In genomic region chr8:63877393-63877792, GRCm38 (mm10) we compare ENCODE assay signal across 8 mouse cellular contexts.
DNase-seq lines count a peak whose midpoint lies in the region; ATAC-seq and TF ChIP-seq lines count a peak whose summit lies in the region.

No protein-coding gene starts in this region.

- TF ChIP-seq CTCF in CH12.LX (conservative IDR thresholded peaks at IDR 0.05 in 1 of 2, IDR thresholded peaks at IDR 0.05 in 1 of 2; ENCODE audit: low read depth in 2 of 2, low read length in 2 of 2), result peak in 1 of 2 experiments; percentile 56; a peak in 2 of 4 replicates
- TF ChIP-seq CTCF in kidney, postnatal 0 days (IDR thresholded peaks at IDR 0.05; ENCODE audit: low read depth), result peak; percentile 89

- no peak for TF ChIP-seq POLR2A in CH12.LX (IDR thresholded peaks at IDR 0.05; ENCODE audit: low read depth, low read length)

- H3K4me2 ChIP-seq in CH12.LX (ENCODE audit: insufficient read depth, low read depth, poor library complexity, severe bottlenecking), result no peak overlapping the region
- peak overlapping the region; percentile 34 for H3K4me2 ChIP-seq in heart, embryonic 13.5 days
- H3K4me2 ChIP-seq in kidney, postnatal 0 days (ENCODE audit: low read length), result no peak overlapping the region
- H3K4me2 ChIP-seq in liver, embryonic 11.5 days, result no peak overlapping the region
- no peak overlapping the region for H3K4me2 ChIP-seq in neural tube, embryonic 14.5 days (ENCODE audit: low read depth, low read length)

- H3K27ac ChIP-seq in CH12.LX (ENCODE audit: insufficient read depth, low read depth), result no peak overlapping the region
- H3K27ac ChIP-seq in heart, embryonic 13.5 days (replicated peaks), result no peak overlapping the region
- no peak overlapping the region for H3K27ac ChIP-seq in kidney, postnatal 0 days
- no peak overlapping the region for H3K27ac ChIP-seq in liver, embryonic 11.5 days (ENCODE audit: low read depth, low read length)
- H3K27ac ChIP-seq in neural tube, embryonic 14.5 days (ENCODE audit: low read depth, low read length), result no peak overlapping the region

- peak; percentile 49 for TF ChIP-seq RAD21 in CH12.LX (IDR thresholded peaks at IDR 0.05; ENCODE audit: low read depth, low read length)

- DNase-seq in CH12.LX (ENCODE audit: extremely low read depth), result peak; percentile 21
- DNase-seq in adrenal gland, adult 8-10 months, result peak; percentile 40
- DNase-seq in embryo, embryonic 11 days, result peak; percentile 79
- peak; percentile 93 for DNase-seq in kidney, postnatal 0 days (ENCODE audit: low spot score)
- no peak for DNase-seq in liver, embryonic 11.5 days (ENCODE audit: low spot score)
- no peak for DNase-seq in spleen, postnatal 36 days (ENCODE audit: low spot score in 2 of 2)

- peaks cover 50% of the 10 kb centered on the region for H3K9me3 ChIP-seq in CH12.LX (replicated peaks; ENCODE audit: low read length)
- no peaks in the 10 kb centered on the region for H3K9me3 ChIP-seq in heart, embryonic 13.5 days
- H3K9me3 ChIP-seq in kidney, postnatal 0 days (replicated peaks; ENCODE audit: low read length), result no peaks in the 10 kb centered on the region
- no peaks in the 10 kb centered on the region for H3K9me3 ChIP-seq in liver, embryonic 11.5 days (ENCODE audit: control insufficient read depth, low read length)
- H3K9me3 ChIP-seq in neural tube, embryonic 14.5 days (ENCODE audit: control insufficient read depth, low read length), result no peaks in the 10 kb centered on the region

- H3K27me3 ChIP-seq in CH12.LX (replicated peaks), result no peaks in the 10 kb centered on the region
- no peaks in the 10 kb centered on the region for H3K27me3 ChIP-seq in heart, embryonic 13.5 days (replicated peaks)
- no peaks in the 10 kb centered on the region for H3K27me3 ChIP-seq in kidney, postnatal 0 days (ENCODE audit: insufficient read depth, low read length)
- H3K27me3 ChIP-seq in liver, embryonic 11.5 days (replicated peaks; ENCODE audit: control insufficient read depth, insufficient read depth, low read length), result no peaks in the 10 kb centered on the region
- no peaks in the 10 kb centered on the region for H3K27me3 ChIP-seq in neural tube, embryonic 14.5 days (ENCODE audit: control insufficient read depth, insufficient read depth, low read length)

- no peaks in the 10 kb centered on the region for H3K36me3 ChIP-seq in CH12.LX (replicated peaks in 1 of 2; ENCODE audit: control insufficient read depth in 1 of 2, insufficient read depth in 1 of 2, low read length in 1 of 2)
- H3K36me3 ChIP-seq in heart, embryonic 13.5 days, result no peaks in the 10 kb centered on the region
- no peaks in the 10 kb centered on the region for H3K36me3 ChIP-seq in kidney, postnatal 0 days (ENCODE audit: insufficient read depth, low read length)
- no peaks in the 10 kb centered on the region for H3K36me3 ChIP-seq in liver, embryonic 11.5 days (ENCODE audit: control insufficient read depth, insufficient read depth, low read length)
- H3K36me3 ChIP-seq in neural tube, embryonic 14.5 days (ENCODE audit: control insufficient read depth, insufficient read depth, low read length), result no peaks in the 10 kb centered on the region

- no peaks in the 10 kb centered on the region for H3K79me2 ChIP-seq in CH12.LX (replicated peaks; ENCODE audit: control insufficient read depth, extremely low read depth, insufficient read depth, poor library complexity, severe bottlenecking)

- no peak for TF ChIP-seq EP300 in CH12.LX (IDR thresholded peaks at IDR 0.05; ENCODE audit: low read length)

- in situ Hi-C loops in CH12.LX (cut with MboI; ENCODE audit: low pct_ligation_motif_present, low pct_unique_long_range_greater_than_20kb, low sequenced_read_pairs), result loop anchor here (25.0 kb wide), 1 partner anchor 1790 kb away; no protein-coding TSS in a partner anchor

- dilution Hi-C loops in CH12.LX (cut with MboI; ENCODE audit: extremely low pct_ligation_motif_present, extremely low pct_unique_long_range_greater_than_20kb, low sequenced_read_pairs), result no loop called here

- H3K4me3 ChIP-seq in CH12.LX (replicated peaks in 1 of 3; ENCODE audit: low read depth in 2 of 3, low read length in 2 of 3, poor library complexity in 1 of 3), result no peak overlapping the region
- H3K4me3 ChIP-seq in heart, embryonic 13.5 days, result no peak overlapping the region
- no peak overlapping the region for H3K4me3 ChIP-seq in kidney, postnatal 0 days (replicated peaks; ENCODE audit: low read depth, low read length)
- no peak overlapping the region for H3K4me3 ChIP-seq in liver, embryonic 11.5 days (ENCODE audit: low read depth, low read length)
- no peak overlapping the region for H3K4me3 ChIP-seq in neural tube, embryonic 14.5 days (ENCODE audit: low read depth, low read length)

- WGBS in heart, embryonic 13.5 days, result 10% methylated on average over 6 of the region's 6 CpGs
- WGBS in kidney, postnatal 0 days, result 11% methylated on average over 6 of the region's 6 CpGs
- WGBS in liver, embryonic 11.5 days, result 19% methylated on average over 6 of the region's 6 CpGs
- WGBS in neural tube, embryonic 14.5 days, result 17% methylated on average over 6 of the region's 6 CpGs

- ATAC-seq in heart, embryonic 13.5 days (ENCODE audit: extremely low read depth, insufficient number of reproducible peaks, low FRiP score, low TSS enrichment), result no peak
- ATAC-seq in kidney, postnatal 0 days (replicated peaks; ENCODE audit: low FRiP score, low read depth), result peak; percentile 77; the same call in 1 of the 2 replicates
- peak; percentile 51; the same call in 1 of the 2 replicates for ATAC-seq in liver, embryonic 11.5 days (replicated peaks; ENCODE audit: low FRiP score)
- peak; percentile 91 for ATAC-seq in neural tube, embryonic 14.5 days (ENCODE audit: low read depth)

- H3K4me1 ChIP-seq in CH12.LX (ENCODE audit: control insufficient read depth in 1 of 2, insufficient read depth in 2 of 2), result no peaks in the 10 kb centered on the region
- H3K4me1 ChIP-seq in heart, embryonic 13.5 days, result no peaks in the 10 kb centered on the region
- no peaks in the 10 kb centered on the region for H3K4me1 ChIP-seq in kidney, postnatal 0 days (replicated peaks; ENCODE audit: insufficient read depth, low read length)
- H3K4me1 ChIP-seq in liver, embryonic 11.5 days (replicated peaks; ENCODE audit: control insufficient read depth, insufficient read depth, low read length), result no peaks in the 10 kb centered on the region
- no peaks in the 10 kb centered on the region for H3K4me1 ChIP-seq in neural tube, embryonic 14.5 days (ENCODE audit: control insufficient read depth, insufficient read depth, low read length)

- no peak overlapping the region for H3K9ac ChIP-seq in CH12.LX (ENCODE audit: insufficient read depth, low read depth)
- H3K9ac ChIP-seq in heart, embryonic 13.5 days, result no peak overlapping the region
- H3K9ac ChIP-seq in kidney, postnatal 0 days (ENCODE audit: low read depth, low read length), result no peak overlapping the region
- H3K9ac ChIP-seq in liver, embryonic 11.5 days (ENCODE audit: low read depth, low read length), result no peak overlapping the region
- no peak overlapping the region for H3K9ac ChIP-seq in neural tube, embryonic 14.5 days (replicated peaks; ENCODE audit: low read depth, low read length)

TF ChIP-seq in CH12.LX, 34 proteins besides CTCF, POLR2A, EP300 and RAD21:
- TF ChIP-seq IRF4 (IDR thresholded peaks at IDR 0.05; ENCODE audit: low read depth, low read length) (no peak), ZMIZ1 (IDR thresholded peaks at IDR 0.05; ENCODE audit: low read depth, low read length) (no peak), USF1 (IDR thresholded peaks at IDR 0.05; ENCODE audit: low read depth, low read length) (no peak), TCF12 (IDR thresholded peaks at IDR 0.05; ENCODE audit: low read depth, low read length) (no peak), MAZ (IDR thresholded peaks at IDR 0.05; ENCODE audit: low read depth, low read length) (no peak), MYC (IDR thresholded peaks at IDR 0.05; ENCODE audit: low read depth, low read length) (no peak), JUN (IDR thresholded peaks at IDR 0.05; ENCODE audit: insufficient read depth, low read depth, low read length) (peak; percentile 10; the same call in 1 of the 2 replicates), TBP (conservative IDR thresholded peaks at IDR 0.05; ENCODE audit: low read depth, low read length) (no peak), JUND (conservative IDR thresholded peaks at IDR 0.05; ENCODE audit: low read depth, low read length) (0 out of 2 replicates have a peak, but pooled peaks have one; percentile 53), SMC3 (IDR thresholded peaks at IDR 0.05; ENCODE audit: low read depth, low read length) (peak; percentile 32), RCOR1 (conservative IDR thresholded peaks at IDR 0.05; ENCODE audit: low read depth, low read length) (no peak), BHLHE40 (IDR thresholded peaks at IDR 0.05; ENCODE audit: low read depth, low read length) (no peak)

Comparison
In these comparisons a context has a peak if more than half of its experiments do, and no peak if none do; other contexts are left out.
1. DNase-seq: peak in CH12.LX (single experiment), adrenal gland, adult 8-10 months (single experiment), embryo, embryonic 11 days (single experiment) and kidney, postnatal 0 days (single experiment); none in liver, embryonic 11.5 days (single experiment) and spleen, postnatal 36 days (0 of 2).